Mouse (Mus musculus) G1E (cell line): ENCODE data around the gene St3gal4.

Experiments used
- CTCF ChIP-seq: IDR thresholded peaks from 2 replicates; pipeline ENCODE4 v1.5.1; 2012; ENCODE audit warnings: low read depth, low read length, inconsistent platforms, mixed read lengths
- POLR2AphosphoS5 ChIP-seq: IDR thresholded peaks from 2 replicates; pipeline ENCODE4 v1.6.1; 2012; ENCODE audit warnings: low read depth, low read length, inconsistent platforms; ENCODE audit not compliant: insufficient replicate concordance
- TAL1 ChIP-seq: conservative IDR thresholded peaks from 2 replicates; pipeline ENCODE4 v1.6.1; 2012; ENCODE audit warnings: low read depth, low read length, inconsistent platforms, mixed read lengths

DNA sequence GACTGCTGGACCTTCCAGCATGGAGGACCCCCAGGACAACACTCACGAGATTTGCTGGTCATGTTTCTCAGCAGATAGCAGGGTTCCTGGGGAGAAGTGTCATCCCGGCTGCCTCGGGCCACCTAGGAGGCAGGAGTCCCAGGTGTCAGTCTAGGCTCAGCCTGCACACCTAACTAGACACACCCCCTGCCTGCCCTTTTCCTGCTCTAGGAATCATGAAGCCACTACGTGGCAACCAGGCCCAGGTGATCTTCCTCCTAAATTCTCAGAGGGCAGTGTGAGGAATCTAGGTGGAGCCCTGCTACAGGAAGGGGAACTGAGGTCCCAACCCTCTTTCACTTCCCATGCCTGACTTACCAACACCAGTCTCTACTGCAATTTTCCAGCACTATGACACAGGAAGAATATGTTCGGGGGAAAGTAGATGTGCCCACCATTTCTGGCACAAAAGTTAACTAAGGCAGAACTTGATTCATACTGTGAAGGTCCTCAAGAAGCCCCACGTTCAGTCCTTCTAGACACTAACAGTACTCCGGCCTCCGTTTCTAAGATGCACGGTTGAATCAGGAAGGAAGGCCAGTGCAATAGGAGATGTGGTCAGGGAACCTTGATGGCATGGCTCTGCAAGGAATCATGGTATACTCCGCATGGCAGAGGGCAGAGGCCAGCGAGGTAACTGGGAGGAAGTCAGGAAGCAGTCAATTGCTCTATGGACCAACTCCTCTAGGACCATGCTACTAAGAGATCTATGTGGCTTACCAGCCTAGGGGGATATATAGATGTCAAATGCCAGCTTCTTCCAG, 63.3 kb downstream of the St3gal4 start:
- TF ChIP-seq CTCF (no peak), TAL1 (no peak), POLR2AphosphoS5 (no peak)
